Mouse (Mus musculus) hindbrain, embryonic 13.5 days (tissue): ENCODE data around the gene Tmem164. TPM values are rescaled to one million over a fixed set of nuclear protein-coding genes. Genes with fewer than 3 reads are reported as not detected.
A peak's percentile ranks its signal among the peaks of the same experiment; 100 is the strongest.
"Not testable (repeated sequence)": the region's sequence is repeated elsewhere in the genome, so short reads cannot be mapped to it uniquely, and the experiment has no call there.

Experiments
- ATAC-seq: fragments of 200-750 bp; cut with Nextera tagmentation; 2 replicates; pipeline ENCODE4 v1.8.0; 2017; ENCODE audit warnings: moderate TSS enrichment; ENCODE audit not compliant: low FRiP score
- H3K27ac ChIP-seq: fragments of 300-500 bp; sonication (generic); 2 replicates; pipeline ENCODE4 v1.5.1; 2015; ENCODE audit warnings: inconsistent platforms, mild to moderate bottlenecking, moderate library complexity
- H3K27me3 ChIP-seq: fragments of 300-500 bp; sonication (generic); 2 replicates; pipeline ENCODE4 v1.6.1; 2015; ENCODE audit warnings: mild to moderate bottlenecking, inconsistent platforms
- H3K36me3 ChIP-seq: fragments of 300-500 bp; sonication (generic); 2 replicates; pipeline ENCODE4 v1.6.1; 2015; ENCODE audit warnings: mild to moderate bottlenecking, inconsistent platforms
- H3K4me1 ChIP-seq: fragments of 300-500 bp; sonication (generic); replicated peaks from 2 replicates; pipeline ENCODE4 v1.6.1; 2015; ENCODE audit warnings: inconsistent platforms
- H3K4me2 ChIP-seq: fragments of 300-500 bp; sonication (generic); 2 replicates; pipeline ENCODE4 v1.6.1; 2015; ENCODE audit warnings: inconsistent platforms, mild to moderate bottlenecking, moderate library complexity
- H3K4me3 ChIP-seq: fragments of 300-500 bp; sonication (generic); 2 replicates; pipeline ENCODE4 v1.5.1; 2015; ENCODE audit warnings: mild to moderate bottlenecking, inconsistent platforms
- H3K9ac ChIP-seq: fragments of 300-500 bp; sonication (generic); 2 replicates; pipeline ENCODE4 v1.6.1; 2015; ENCODE audit warnings: mild to moderate bottlenecking, inconsistent platforms
- H3K9me3 ChIP-seq: fragments of 300-500 bp; sonication (generic); 2 replicates; pipeline ENCODE4 v1.6.1; 2016; ENCODE audit warnings: inconsistent platforms
- WGBS: fragments of 180-500 bp; shearing (Covaris S2); methylation state at CpG from one replicate; pipeline ENCODE4 v1.1.7; 2015; 5-methylcytosine and 5-hydroxymethylcytosine counted together
- polyA plus RNA-seq: library from polyadenylated mRNA; unstranded; fragments of >200 nt; fragmentation: Nextera tagmentation; extraction: Ambion mirVana; gene quantifications from 2 replicates; pipeline ENCODE4 v1.2.1, GENCODE M21; 2015

Tmem164 gene
- 27.6 and 28.4 TPM in 2 replicates for polyA plus RNA-seq

- H3K4me2 ChIP-seq: peak within 1 kb of the TSS; percentile 61
- peak within 1 kb of the TSS; percentile 78 for H3K9ac ChIP-seq
- WGBS: 19% methylated on average over 4 of the region's 38 CpGs
- H3K27ac ChIP-seq: peak within 1 kb of the TSS; percentile 87
- ATAC-seq: peak; percentile 85
- H3K36me3 ChIP-seq: no peaks in the 10 kb centered on the region
- H3K9me3 ChIP-seq: no peaks in the 10 kb centered on the region
- H3K4me3 ChIP-seq: peak within 1 kb of the TSS; percentile 58
- peaks cover 37% of the 10 kb centered on the region for H3K27me3 ChIP-seq
- H3K4me1 ChIP-seq: peaks cover 29% of the 10 kb centered on the region
Observed at GRCm38 (mm10) chrX:142681056-142681615, at the start of gene Tmem164. TSS of gene Tmem164 (plus strand) at chrX:142681406.

DNA sequence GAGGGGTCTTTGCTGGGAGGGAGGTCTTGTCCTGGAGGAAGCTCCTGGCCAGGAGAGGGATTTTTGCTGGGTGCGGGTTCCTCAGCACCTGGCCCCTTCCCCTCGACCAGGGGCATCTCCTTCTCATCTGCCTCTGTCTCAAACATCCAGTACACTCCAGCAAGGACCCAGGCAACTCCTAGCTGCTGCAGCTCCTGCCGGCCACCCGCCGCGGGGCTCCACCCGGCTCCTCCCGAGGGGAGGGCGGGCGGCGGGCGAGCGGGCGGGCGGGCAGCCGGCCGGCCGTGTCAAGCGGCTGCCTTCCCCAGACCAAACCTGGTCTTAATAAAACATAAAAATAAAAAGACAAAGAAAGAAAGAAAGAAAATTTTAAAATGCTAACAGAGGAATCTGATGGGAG, 48.2 kb upstream of the Tmem164 start:
- H3K9ac ChIP-seq, H3K9me3 ChIP-seq, H3K4me2 ChIP-seq, H3K27ac ChIP-seq, H3K4me1 ChIP-seq, ATAC-seq, H3K27me3 ChIP-seq, H3K4me3 ChIP-seq, H3K36me3 ChIP-seq: not testable (repeated sequence)
- WGBS: 39% methylated on average over 13 of the region's 19 CpGs

DNA sequence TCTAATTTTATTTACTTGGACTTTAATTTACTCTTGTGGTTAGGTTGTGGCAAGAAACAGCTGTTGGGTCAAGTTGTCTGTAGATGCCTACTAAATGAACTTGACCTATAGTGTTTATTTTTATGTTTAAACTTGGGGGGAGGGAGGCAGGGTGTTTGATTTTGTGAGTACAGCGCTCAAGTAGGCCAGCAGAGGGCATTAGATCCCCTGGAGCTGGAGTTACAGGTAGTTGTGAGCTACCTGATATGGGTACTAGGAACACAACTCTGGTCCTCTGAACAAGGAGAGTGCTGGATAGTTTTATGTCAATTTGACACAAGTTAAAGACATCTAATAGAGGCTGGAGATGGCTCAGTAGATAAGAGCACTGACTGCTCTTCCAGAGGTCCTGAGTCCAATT, 34.0 kb upstream of the Tmem164 start:
- H3K4me3 ChIP-seq: no peak overlapping the region
- H3K9me3 ChIP-seq: no peaks in the 10 kb centered on the region
- no peaks in the 10 kb centered on the region for H3K36me3 ChIP-seq
- peaks cover 7% of the 10 kb centered on the region; the same call in 1 of the 2 replicates for H3K27me3 ChIP-seq
- ATAC-seq: no peak
- 50% methylated on average over 1 of the region's 1 CpGs for WGBS
- H3K4me1 ChIP-seq: no peaks in the 10 kb centered on the region
- no peak overlapping the region for H3K9ac ChIP-seq
- no peak overlapping the region for H3K4me2 ChIP-seq
- no peak overlapping the region for H3K27ac ChIP-seq

DNA sequence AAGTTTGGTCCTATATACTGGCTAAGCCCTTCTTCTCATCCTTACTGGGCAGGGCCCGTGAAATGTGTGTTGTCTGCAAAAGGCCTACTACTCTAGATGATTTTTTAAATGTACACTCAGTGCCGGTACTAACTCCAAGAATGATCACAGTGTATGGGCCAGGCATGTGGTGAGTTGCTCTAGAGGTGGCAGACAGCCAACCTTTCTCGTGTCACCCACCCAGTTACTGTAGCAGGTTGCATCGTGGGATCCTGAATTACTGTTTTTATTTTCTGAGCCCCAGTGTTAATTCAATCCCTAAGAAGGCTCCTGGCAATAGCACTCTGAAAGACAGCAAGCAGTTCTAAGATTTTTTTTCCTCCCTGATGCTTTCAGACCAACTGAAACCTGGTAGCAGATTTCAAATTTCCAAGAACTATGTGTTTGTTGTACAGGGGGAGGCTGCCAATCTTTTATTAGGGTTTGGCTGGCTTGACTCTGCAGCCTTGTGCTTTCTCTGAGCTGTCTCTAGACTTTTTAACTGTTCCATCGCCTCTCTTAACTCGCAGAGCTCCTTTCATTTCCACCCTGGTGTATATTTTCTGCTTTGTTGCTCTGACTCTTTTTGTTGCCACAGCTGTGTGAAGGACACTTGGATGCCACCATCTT, 31.0 kb upstream of the Tmem164 start:
- Histone ChIP-seq H3K36me3 (no peaks in the 10 kb centered on the region), H3K4me1 (no peaks in the 10 kb centered on the region), H3K9ac (no peak overlapping the region), H3K4me3 (no peak overlapping the region), H3K27me3 (peaks cover 7% of the 10 kb centered on the region; the same call in 1 of the 2 replicates), H3K9me3 (no peaks in the 10 kb centered on the region), H3K27ac (no peak overlapping the region), H3K4me2 (no peak overlapping the region)
- 65% methylated on average over 6 of the region's 6 CpGs for WGBS
- ATAC-seq: no peak

DNA sequence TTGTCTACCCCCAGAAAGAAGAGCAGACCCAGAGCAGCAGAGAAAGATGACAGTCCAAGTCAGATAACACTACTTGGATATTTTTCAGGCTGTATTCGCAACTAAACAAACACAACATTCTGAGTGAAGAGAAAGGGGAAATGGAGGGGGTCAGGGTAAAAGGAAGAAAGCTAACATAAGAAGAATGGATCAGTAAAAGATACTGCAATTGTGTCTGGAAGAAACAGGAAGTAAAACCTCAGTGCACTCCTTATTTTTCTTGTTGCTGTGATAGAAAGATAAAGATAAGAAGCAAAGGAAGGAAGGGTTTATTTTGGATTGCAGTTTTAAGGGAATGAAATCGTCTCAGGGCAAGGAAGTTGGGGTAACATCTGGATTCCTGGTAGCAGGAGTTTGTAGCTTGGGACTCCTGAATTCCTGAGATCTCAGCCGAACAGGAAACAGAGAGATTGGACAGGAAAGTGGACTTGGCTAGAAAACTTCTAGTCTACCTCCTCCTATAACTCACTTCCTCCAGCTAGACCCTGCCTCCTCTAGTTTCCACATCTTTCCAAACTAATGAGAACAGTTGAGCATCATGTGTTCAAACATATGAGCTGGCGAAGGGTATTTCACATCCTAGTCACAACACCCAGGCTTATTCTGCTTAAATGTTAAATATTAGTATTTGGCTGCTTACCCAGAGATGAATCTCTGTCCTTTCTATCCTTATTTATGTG, 16.3 kb upstream of the Tmem164 start:
- Histone ChIP-seq H3K9ac (no peak overlapping the region), H3K36me3 (no peaks in the 10 kb centered on the region), H3K27me3 (peaks cover 15% of the 10 kb centered on the region), H3K4me1 (no peaks in the 10 kb centered on the region), H3K9me3 (no peaks in the 10 kb centered on the region), H3K27ac (no peak overlapping the region), H3K4me3 (no peak overlapping the region), H3K4me2 (no peak overlapping the region)
- no peak for ATAC-seq
- WGBS: 76% methylated on average over 4 of the region's 4 CpGs

DNA sequence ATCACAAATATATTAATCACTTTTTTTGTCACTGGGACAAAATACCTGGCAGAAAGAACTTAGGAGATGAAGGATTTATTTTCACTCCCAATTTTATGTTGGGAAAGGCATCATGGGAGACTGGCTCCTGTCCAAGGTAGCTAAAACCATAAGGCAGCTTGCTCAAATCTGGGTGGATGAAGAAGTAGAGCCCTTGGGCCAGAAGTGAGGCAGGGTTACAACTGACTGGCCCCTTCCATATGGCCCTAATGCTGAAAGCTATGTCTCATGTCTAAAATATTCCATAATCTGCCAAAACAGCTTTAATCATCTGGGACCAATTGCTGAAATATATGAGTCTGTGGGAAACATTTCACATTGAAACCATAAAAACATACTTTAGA, 15.8 kb upstream of the Tmem164 start:
- H3K4me2 ChIP-seq: no peak overlapping the region
- H3K9me3 ChIP-seq: no peaks in the 10 kb centered on the region
- no peak for ATAC-seq
- H3K27me3 ChIP-seq: peaks cover 17% of the 10 kb centered on the region
- no peaks in the 10 kb centered on the region for H3K36me3 ChIP-seq
- H3K27ac ChIP-seq: no peak overlapping the region
- no peak overlapping the region for H3K9ac ChIP-seq
- H3K4me1 ChIP-seq: no peaks in the 10 kb centered on the region
- no peak overlapping the region for H3K4me3 ChIP-seq

GRCm38 (mm10) chrX:142669312-142670091, 11.7 kb upstream of the Tmem164 start:
- H3K27ac ChIP-seq: no peak overlapping the region
- 70% methylated on average over 9 of the region's 9 CpGs for WGBS
- no peak overlapping the region for H3K9ac ChIP-seq
- ATAC-seq: no peak
- no peaks in the 10 kb centered on the region for H3K9me3 ChIP-seq
- no peak overlapping the region for H3K4me2 ChIP-seq
- no peaks in the 10 kb centered on the region for H3K4me1 ChIP-seq
- peaks cover 18% of the 10 kb centered on the region for H3K27me3 ChIP-seq
- no peak overlapping the region for H3K4me3 ChIP-seq
- no peaks in the 10 kb centered on the region for H3K36me3 ChIP-seq

- no peak overlapping the region for H3K9ac ChIP-seq
- no peak for ATAC-seq
- no peak overlapping the region for H3K27ac ChIP-seq
- no peaks in the 10 kb centered on the region for H3K36me3 ChIP-seq
- WGBS: 57% methylated on average over 3 of the region's 3 CpGs
- H3K9me3 ChIP-seq: no peaks in the 10 kb centered on the region
- H3K4me1 ChIP-seq: no peaks in the 10 kb centered on the region
- H3K4me2 ChIP-seq: no peak overlapping the region
- peaks cover 21% of the 10 kb centered on the region for H3K27me3 ChIP-seq
- no peak overlapping the region for H3K4me3 ChIP-seq
Observed at GRCm38 (mm10) chrX:142670121-142670520, 11.1 kb upstream of the Tmem164 start.

GRCm38 (mm10) chrX:142671141-142671540, 10.1 kb upstream of the Tmem164 start:
- Histone ChIP-seq H3K9ac (no peak overlapping the region), H3K27me3 (peaks cover 17% of the 10 kb centered on the region), H3K4me3 (no peak overlapping the region), H3K36me3 (no peaks in the 10 kb centered on the region), H3K4me2 (no peak overlapping the region), H3K27ac (no peak overlapping the region), H3K9me3 (no peaks in the 10 kb centered on the region), H3K4me1 (no peaks in the 10 kb centered on the region)
- no peak for ATAC-seq
- 65% methylated on average over 1 of the region's 1 CpGs for WGBS

DNA sequence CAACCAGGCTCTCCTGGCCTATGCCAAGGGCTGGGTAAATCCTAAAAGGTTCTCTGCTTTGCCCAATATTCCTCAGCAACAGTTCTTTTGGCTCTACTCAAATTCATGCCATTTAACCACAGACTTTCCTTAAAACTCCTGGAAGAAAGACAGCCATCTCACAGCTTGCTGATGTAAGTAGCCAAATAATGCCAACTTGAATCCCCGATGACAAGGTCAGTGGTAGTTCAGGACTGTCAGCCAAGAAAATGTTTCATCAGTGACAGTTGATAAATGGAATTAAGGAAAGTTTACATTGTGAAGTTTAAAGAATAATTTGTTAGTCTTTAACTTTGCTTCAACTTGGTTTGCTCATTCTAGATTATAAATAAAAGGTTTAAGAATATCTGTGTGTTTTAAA, 8.5 kb upstream of the Tmem164 start:
- no peaks in the 10 kb centered on the region for H3K9me3 ChIP-seq
- H3K4me1 ChIP-seq: no peaks in the 10 kb centered on the region
- no peak overlapping the region for H3K4me2 ChIP-seq
- ATAC-seq: no peak
- H3K27ac ChIP-seq: no peak overlapping the region
- no peak overlapping the region for H3K4me3 ChIP-seq
- WGBS: 89% methylated on average over 1 of the region's 1 CpGs
- peaks cover 17% of the 10 kb centered on the region for H3K27me3 ChIP-seq
- no peak overlapping the region for H3K9ac ChIP-seq
- H3K36me3 ChIP-seq: no peaks in the 10 kb centered on the region

DNA sequence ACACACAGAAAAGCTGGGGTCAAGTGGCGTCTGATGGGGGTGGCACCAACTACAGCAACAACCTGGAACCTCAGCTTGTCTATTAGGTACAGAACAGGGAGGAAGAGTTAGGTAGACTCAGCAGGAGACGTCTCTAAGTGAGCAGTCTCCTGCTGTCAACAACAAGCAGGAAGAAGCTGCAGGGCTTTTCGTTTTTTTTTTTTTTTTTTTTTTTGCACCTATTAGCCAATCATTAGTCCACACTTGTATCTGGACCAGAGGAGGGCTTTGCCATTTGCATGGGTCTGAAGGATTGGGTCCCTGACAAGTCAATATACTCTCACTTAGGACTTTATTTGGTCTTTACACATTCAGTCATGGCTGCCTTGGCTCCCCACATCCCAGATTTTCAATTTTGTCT, 4.0 kb upstream of the Tmem164 start:
- Histone ChIP-seq H3K36me3 (no peaks in the 10 kb centered on the region), H3K4me1 (no peaks in the 10 kb centered on the region), H3K27me3 (peaks cover 35% of the 10 kb centered on the region), H3K4me3 (no peak overlapping the region), H3K9me3 (no peaks in the 10 kb centered on the region), H3K4me2 (no peak overlapping the region), H3K27ac (no peak overlapping the region), H3K9ac (no peak overlapping the region)
- no peak for ATAC-seq
- 56% methylated on average over 2 of the region's 3 CpGs for WGBS
